Mouse (Mus musculus) monocyte, adult 2 months (primary cell): Measurements from ENCODE around the gene Cgas.

Experiments used
- DNase-seq, 2 experiments: peaks; one replicate each; pipeline ENCODE4 v3.0.0; 2022; ENCODE audit warnings: low spot score in 2 of 2, low read depth in 1 of 2

Cgas gene

GRCm38 (mm10) chr9:78386947-78387346 is 56.1 kb downstream of the Cgas start:
- DNase-seq, result no peak

GRCm38 (mm10) chr9:78385893-78386292 is 57.1 kb downstream of the Cgas start:
- DNase-seq, result no peak
